Mouse (Mus musculus): ENCODE data around the gene Cngb1. TPM values are rescaled to one million over a fixed set of nuclear protein-coding genes. Genes with fewer than 3 reads are reported as not detected.

Gene Cngb1
- polyA plus RNA-seq, 1 experiment from 2014 or later, result 0.25 TPM

DNA sequence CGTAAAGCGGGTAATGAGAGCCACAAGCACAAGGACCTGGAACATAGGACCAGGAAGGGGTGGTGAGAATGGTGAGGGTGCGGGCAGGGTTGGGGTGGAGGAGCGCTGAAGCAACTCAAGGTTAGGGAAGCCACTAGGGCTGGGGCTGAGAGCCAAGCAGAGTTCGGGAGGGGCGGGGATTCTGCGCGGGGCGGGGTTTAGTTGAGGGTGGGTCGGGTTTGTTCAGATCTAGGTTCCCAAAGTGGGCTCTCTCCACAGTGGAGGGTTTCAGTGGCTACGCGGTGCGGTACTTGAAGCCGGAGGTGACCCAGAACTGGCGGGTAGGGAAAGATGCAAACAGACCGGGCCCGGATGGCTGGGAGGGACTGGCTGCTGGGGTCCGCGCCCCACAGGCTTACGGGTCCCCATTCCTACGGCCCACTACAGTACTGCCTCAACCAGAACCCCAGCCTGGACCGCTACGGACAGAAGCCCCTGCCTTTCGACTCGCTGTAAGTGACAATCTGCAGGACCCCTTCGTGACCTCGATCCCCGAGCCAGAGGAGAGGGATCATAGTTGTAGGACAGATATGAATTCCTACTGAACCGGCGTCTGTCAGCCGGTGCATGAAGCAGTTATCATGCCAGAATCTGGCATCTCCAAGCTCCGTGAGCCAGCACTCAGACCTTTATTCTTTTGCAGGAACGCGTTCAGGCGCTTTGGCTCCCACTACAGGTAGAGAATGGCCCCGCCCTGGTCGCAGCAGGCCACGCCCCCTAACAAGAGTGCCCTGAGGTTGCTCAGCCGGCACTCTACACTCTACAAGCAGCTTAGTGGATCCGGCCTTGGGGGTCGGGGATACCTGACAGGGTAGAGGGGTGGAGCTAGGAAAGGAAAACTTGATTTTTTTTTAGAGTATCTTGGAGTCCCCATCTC is 14.1 kb upstream of the Cngb1 start:
- WGBS, result 2% methylated on average over 40 of the region's 41 CpGs
- ATAC-seq (ENCODE audit: borderline replicate concordance, extremely low read depth, low FRiP score, low TSS enrichment), result peak; percentile 80
- H3K36me3 ChIP-seq, result peaks cover 6% of the 10 kb centered on the region; the same call in 1 of the 2 replicates
- peak overlapping the region; percentile 61 for H3K27ac ChIP-seq
- H3K4me2 ChIP-seq, result peak overlapping the region; percentile 98
- H3K4me1 ChIP-seq, result peaks cover 15% of the 10 kb centered on the region
- H3K9me3 ChIP-seq, result no peaks in the 10 kb centered on the region
- peak overlapping the region; percentile 34 for H3K9ac ChIP-seq
- H3K27me3 ChIP-seq, result no peaks in the 10 kb centered on the region
- peak overlapping the region; percentile 47 for H3K4me3 ChIP-seq

DNA sequence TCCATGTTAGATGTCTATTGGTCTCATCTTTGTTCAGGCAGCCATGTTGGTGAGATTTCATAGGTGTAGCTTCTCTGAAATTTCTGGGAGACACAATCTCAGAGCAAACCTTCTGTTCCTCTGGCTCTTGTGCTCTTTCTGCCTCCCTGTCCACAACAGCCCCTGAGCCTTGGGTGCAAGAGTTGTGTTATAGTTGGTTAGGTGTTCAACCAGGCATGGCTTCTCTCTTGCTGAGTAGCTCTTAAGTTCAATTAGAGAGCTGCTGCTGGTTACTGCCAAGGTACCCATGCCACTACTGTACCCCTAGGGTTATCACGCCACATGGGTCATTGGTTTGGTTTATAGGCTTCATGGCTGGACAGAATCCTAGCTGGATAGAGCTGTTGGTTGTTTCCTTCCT is 9.0 kb upstream of the Cngb1 start:
- Histone ChIP-seq H3K9me3 (no peaks in the 10 kb centered on the region), H3K27me3 (no peaks in the 10 kb centered on the region), H3K9ac (no peak overlapping the region), H3K4me2 (no peak overlapping the region), H3K27ac (no peak overlapping the region), H3K4me3 (no peak overlapping the region), H3K36me3 (no peaks in the 10 kb centered on the region), H3K4me1 (peaks cover under 1% of the 10 kb centered on the region; the same call in 1 of the 2 replicates)
- 90% methylated on average over 1 of the region's 1 CpGs for WGBS
- no peak for ATAC-seq (ENCODE audit: borderline replicate concordance, extremely low read depth, low FRiP score, low TSS enrichment)

DNA sequence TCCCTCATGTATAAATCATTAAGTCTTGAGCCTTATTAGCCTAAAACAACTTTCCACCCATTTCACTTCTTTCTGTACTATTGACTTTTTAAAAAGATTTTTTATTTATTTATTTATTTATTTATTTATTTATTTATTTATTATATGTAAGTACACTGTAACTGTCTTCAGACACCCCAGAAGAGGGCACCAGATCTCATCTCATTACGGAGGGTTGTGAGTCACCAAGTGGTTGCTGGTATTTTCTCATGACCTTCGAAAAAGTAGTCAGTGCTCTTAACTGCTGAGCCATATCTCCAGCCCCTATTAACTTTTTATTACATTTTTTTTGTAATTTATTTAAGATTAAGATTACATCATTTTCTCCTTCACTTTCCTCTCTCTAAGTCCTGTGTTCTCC is 8.3 kb upstream of the Cngb1 start:
- Histone ChIP-seq H3K4me3 (no peak overlapping the region), H3K4me1 (no peaks in the 10 kb centered on the region), H3K4me2 (no peak overlapping the region), H3K27me3 (no peaks in the 10 kb centered on the region), H3K27ac (no peak overlapping the region), H3K9me3 (no peaks in the 10 kb centered on the region), H3K36me3 (no peaks in the 10 kb centered on the region), H3K9ac (no peak overlapping the region)
- no peak for ATAC-seq (ENCODE audit: borderline replicate concordance, extremely low read depth, low FRiP score, low TSS enrichment)
- WGBS, result 71% methylated on average over 2 of the region's 2 CpGs

DNA sequence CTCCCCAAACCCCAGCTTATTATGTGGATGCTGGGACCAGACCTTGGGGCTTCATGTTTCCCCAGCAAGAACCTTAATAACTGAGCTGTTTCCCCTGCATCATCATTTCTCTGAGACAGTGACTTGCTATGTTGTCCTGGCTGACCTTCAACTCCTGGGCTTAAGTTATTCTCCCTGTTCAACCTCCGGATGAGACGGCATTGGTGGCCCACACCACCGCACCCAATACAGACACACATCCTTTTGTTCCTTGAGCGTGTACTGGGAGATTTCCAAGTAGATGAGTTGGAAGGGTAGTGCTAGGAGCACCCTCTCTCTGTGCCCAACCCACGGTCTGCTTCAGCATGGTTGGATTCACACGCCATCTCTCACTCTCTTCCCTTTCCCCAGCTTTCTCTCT is 7.5 kb upstream of the Cngb1 start:
- Histone ChIP-seq H3K9ac (no peak overlapping the region), H3K36me3 (no peaks in the 10 kb centered on the region), H3K4me1 (no peaks in the 10 kb centered on the region), H3K4me3 (no peak overlapping the region), H3K4me2 (no peak overlapping the region), H3K27me3 (no peaks in the 10 kb centered on the region), H3K9me3 (no peaks in the 10 kb centered on the region), H3K27ac (no peak overlapping the region)
- 86% methylated on average over 6 of the region's 6 CpGs for WGBS
- no peak for ATAC-seq (ENCODE audit: borderline replicate concordance, extremely low read depth, low FRiP score, low TSS enrichment)

DNA sequence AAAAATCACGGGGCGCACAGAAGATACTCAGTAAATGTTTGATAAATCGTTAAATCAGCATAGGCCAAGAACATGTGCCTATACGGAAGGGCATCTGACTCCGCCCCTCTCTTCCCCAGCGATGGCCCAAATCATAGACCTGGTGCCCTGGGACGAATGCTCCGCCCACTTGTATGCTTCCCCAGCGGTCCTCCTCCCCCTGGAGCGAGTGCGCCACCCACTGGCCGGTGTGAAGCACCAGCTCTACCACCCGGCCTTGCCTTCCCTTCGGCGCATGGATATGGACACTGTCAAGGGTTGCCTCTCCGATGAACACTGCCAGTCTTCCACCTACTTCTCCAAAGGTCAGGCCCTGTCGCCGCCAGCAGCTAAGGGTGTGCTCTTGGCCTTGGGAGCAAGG is 6.5 kb upstream of the Cngb1 start:
- Histone ChIP-seq H3K4me1 (no peaks in the 10 kb centered on the region), H3K9me3 (no peaks in the 10 kb centered on the region), H3K4me3 (no peak overlapping the region), H3K36me3 (no peaks in the 10 kb centered on the region), H3K4me2 (no peak overlapping the region), H3K9ac (no peak overlapping the region), H3K27me3 (no peaks in the 10 kb centered on the region), H3K27ac (no peak overlapping the region)
- 0 out of 2 replicates have a peak, but pooled peaks have one; percentile 23 for ATAC-seq (ENCODE audit: borderline replicate concordance, extremely low read depth, low FRiP score, low TSS enrichment)
- 67% methylated on average over 18 of the region's 18 CpGs for WGBS

DNA sequence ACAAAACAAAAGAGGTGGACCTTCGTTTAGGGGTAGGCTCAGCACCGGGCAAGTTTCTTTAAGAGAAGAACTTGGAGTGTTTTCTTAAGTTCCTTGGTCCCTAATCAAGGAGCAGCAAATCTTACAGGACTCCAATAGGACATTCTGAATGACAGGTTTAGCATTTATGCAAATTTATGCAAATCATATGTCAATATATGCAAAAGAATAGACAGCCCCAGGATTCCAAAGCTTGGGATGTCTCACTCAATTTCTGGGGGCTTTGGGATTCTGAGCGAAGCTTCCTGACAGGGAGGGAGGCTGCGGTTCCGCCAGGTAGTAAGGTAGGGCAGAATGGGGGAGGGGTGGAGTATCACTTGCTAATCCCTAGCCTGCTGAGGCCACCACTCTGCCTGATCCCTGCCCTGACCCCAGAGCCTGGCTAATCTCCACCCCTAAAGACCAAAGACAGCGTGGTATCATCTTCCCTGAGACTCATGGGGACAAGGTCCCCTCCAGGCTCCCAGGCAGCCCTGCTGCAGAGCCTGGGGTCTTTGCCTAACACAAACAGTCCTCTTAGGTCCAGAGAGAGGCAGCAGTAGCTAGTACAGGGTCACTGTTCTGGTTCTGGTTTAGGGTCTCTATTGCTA is 4.1 kb upstream of the Cngb1 start, which contains the start of gene Tepp:
TSS of gene Tepp (plus strand) at position 225 of the 629 bp plus-strand sequence.
- Histone ChIP-seq H3K9me3 (no peaks in the 10 kb centered on the region), H3K36me3 (no peaks in the 10 kb centered on the region), H3K27me3 (no peaks in the 10 kb centered on the region), H3K9ac (no peak within 1 kb of the TSS), H3K27ac (no peak within 1 kb of the TSS), H3K4me3 (no peak within 1 kb of the TSS), H3K4me1 (no peaks in the 10 kb centered on the region), H3K4me2 (no peak within 1 kb of the TSS)
- WGBS, result 31% methylated on average over 6 of the region's 6 CpGs
- no peak for ATAC-seq (ENCODE audit: borderline replicate concordance, extremely low read depth, low FRiP score, low TSS enrichment)

DNA sequence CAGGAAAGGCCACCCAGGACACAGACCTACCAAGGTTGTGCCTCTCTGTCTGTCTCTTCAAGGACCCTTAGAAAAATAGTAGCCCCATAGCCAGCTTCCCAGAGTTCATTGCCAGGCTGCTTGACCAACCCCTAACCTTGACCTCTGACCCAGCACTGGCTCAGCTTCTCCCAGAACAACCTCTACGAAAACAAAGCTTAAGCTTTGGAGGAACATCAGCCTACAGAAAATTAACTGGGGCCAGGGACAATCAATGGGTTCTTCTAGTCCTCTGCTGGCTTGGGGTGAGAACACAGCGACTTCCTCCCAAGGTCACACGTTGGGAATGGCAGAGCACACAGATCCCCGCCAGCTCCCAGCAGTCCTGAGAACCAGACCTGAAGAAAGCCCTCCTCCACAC is 859 bp downstream of the Cngb1 start:
- Histone ChIP-seq H3K4me2 (no peak overlapping the region), H3K36me3 (no peaks in the 10 kb centered on the region), H3K4me3 (no peak overlapping the region), H3K27ac (no peak overlapping the region), H3K4me1 (no peaks in the 10 kb centered on the region), H3K27me3 (no peaks in the 10 kb centered on the region), H3K9me3 (no peaks in the 10 kb centered on the region), H3K9ac (no peak overlapping the region)
- WGBS, result 54% methylated on average over 4 of the region's 4 CpGs
- no peak for ATAC-seq (ENCODE audit: borderline replicate concordance, extremely low read depth, low FRiP score, low TSS enrichment)

DNA sequence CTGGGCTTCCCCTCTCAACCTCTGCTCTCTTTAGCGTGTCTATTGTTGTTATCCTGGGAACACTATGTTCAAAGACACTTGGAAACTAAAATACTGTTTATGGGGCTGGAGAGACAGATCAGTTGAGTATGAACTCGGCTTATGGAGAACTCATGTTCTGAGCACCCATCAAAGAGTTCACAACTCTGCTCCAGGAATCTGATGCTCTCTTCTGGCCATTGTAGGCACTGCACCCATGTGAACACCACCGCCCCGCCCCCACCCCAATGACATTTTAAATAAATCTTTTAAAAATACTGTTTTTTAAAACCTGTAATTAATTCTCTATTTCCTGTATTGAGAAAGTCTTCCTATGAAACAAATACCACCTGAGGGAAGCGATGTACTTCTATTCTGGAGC is 4.0 kb downstream of the Cngb1 start:
- H3K4me1 ChIP-seq, result no peaks in the 10 kb centered on the region
- H3K27ac ChIP-seq, result no peak overlapping the region
- H3K9me3 ChIP-seq, result no peaks in the 10 kb centered on the region
- H3K36me3 ChIP-seq, result no peaks in the 10 kb centered on the region
- no peak overlapping the region for H3K4me2 ChIP-seq
- ATAC-seq (ENCODE audit: borderline replicate concordance, extremely low read depth, low FRiP score, low TSS enrichment), result no peak
- no peaks in the 10 kb centered on the region for H3K27me3 ChIP-seq
- WGBS, result 19% methylated on average over 5 of the region's 5 CpGs
- no peak overlapping the region for H3K4me3 ChIP-seq
- H3K9ac ChIP-seq, result no peak overlapping the region

DNA sequence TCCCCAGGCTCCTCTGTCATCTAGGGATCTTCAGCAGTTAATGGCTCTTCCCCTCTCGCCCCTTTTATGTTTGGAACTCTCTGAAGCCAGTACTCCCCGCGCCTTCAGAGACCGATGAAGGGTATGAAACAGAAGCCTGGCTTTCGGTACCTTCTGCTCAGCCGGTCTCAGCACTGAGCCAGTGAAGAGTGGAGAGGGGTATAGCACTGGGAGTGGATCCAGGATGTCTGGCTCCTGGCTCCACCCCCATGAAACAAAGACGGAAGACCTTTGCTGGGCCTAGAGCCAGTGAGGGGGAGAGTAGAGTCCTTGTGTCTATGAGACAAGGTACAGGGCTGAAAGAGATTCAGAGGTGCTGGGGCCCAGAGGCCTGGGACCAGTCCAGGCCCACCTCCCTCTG is 12.5 kb downstream of the Cngb1 start:
- Histone ChIP-seq H3K4me3 (peak overlapping the region; percentile 12), H3K4me2 (peak overlapping the region; percentile 44), H3K4me1 (peaks cover 13% of the 10 kb centered on the region; the same call in 1 of the 2 replicates), H3K36me3 (no peaks in the 10 kb centered on the region), H3K9me3 (no peaks in the 10 kb centered on the region), H3K27ac (peak overlapping the region; percentile 37; the same call in 1 of the 2 replicates), H3K27me3 (no peaks in the 10 kb centered on the region), H3K9ac (no peak overlapping the region)
- 0 out of 2 replicates have a peak, but pooled peaks have one; percentile 36 for ATAC-seq (ENCODE audit: borderline replicate concordance, extremely low read depth, low FRiP score, low TSS enrichment)
- 40% methylated on average over 7 of the region's 7 CpGs for WGBS

DNA sequence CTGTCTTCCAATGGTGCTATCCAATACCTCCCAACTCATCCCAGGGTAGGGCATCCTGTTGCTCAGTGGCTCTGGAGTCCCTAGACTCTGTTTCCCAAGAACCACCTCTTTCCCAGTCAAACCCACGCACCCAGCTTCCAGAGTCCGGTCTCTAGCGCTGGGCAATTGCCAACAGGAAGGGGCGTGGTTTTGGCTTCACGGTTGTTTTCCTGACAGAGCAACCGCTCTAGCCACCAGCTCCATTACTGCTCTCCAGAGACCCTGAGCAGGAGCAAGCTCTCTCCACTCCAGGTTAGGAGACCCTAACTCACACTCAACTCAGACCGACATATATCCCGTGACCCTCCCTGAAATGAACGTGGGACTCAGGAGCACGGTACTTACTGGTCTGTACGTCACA is 13.2 kb downstream of the Cngb1 start:
- 60% methylated on average over 11 of the region's 11 CpGs for WGBS
- ATAC-seq (ENCODE audit: borderline replicate concordance, extremely low read depth, low FRiP score, low TSS enrichment), result peak; percentile 27; the same call in 1 of the 2 replicates
- Histone ChIP-seq H3K9ac (no peak overlapping the region), H3K4me1 (peaks cover 13% of the 10 kb centered on the region; the same call in 1 of the 2 replicates), H3K27me3 (no peaks in the 10 kb centered on the region), H3K27ac (no peak overlapping the region), H3K4me3 (peak overlapping the region; percentile 12), H3K36me3 (no peaks in the 10 kb centered on the region), H3K9me3 (no peaks in the 10 kb centered on the region), H3K4me2 (peak overlapping the region; percentile 44)

DNA sequence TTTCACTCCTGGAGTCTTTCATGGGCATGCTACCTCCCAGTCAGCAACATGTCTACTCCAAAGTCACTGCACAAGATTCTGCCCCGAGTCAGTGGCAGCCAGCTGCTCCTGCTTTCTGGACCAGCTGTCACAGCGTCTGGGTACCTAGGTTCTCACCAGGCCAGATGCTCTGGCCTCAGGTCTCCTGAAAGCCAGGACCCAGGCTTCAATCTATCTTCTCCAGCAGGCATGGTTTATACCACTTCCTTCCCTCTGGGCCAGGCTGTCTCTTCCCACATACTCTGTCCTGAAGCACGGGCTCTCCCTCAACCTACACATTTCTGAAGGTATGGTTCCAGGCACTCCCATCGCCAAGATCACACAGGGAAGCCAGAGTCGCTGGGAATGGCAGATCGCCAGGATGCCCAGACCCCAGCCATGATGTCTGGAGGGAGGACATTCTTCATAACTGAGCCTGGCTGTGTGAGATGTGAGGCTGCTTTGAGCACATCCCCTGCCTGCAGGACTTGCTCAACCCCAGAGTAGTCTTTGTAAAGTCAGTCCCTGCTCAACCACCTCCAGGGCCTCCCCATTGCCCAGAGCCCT is 17.2 kb downstream of the Cngb1 start:
- H3K27me3 ChIP-seq, result no peaks in the 10 kb centered on the region
- H3K4me3 ChIP-seq, result no peak overlapping the region
- 52% methylated on average over 6 of the region's 6 CpGs for WGBS
- ATAC-seq (ENCODE audit: borderline replicate concordance, extremely low read depth, low FRiP score, low TSS enrichment), result no peak; the same call in 1 of the 2 replicates
- peaks cover 11% of the 10 kb centered on the region; the same call in 1 of the 2 replicates for H3K4me1 ChIP-seq
- H3K9ac ChIP-seq, result no peak overlapping the region
- H3K36me3 ChIP-seq, result no peaks in the 10 kb centered on the region
- H3K9me3 ChIP-seq, result no peaks in the 10 kb centered on the region
- no peak overlapping the region for H3K4me2 ChIP-seq
- no peak overlapping the region for H3K27ac ChIP-seq

DNA sequence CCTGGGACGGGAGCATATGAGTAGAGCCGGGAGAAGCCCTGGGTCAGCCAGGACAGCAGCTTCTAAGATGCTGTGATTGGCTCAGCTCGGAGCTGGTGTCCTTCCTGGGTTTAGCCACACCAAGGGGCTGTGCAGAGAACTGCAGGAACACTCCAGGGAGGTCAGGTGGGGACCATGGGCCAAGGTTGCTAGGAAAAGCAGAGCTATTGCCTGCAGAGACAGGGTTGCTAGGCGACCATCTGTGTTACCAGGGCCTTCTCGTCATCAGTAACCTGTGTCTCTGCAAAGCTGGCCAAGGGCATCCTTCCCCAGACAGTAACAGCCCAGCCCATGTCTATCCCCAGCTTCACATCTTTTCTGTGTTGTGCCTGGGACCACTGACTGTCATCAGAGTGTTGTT is 24.9 kb downstream of the Cngb1 start:
- WGBS, result 49% methylated on average over 5 of the region's 5 CpGs
- Histone ChIP-seq H3K4me1 (no peaks in the 10 kb centered on the region), H3K27ac (no peak overlapping the region), H3K9ac (no peak overlapping the region), H3K27me3 (no peaks in the 10 kb centered on the region), H3K9me3 (no peaks in the 10 kb centered on the region), H3K36me3 (no peaks in the 10 kb centered on the region), H3K4me3 (no peak overlapping the region), H3K4me2 (no peak overlapping the region)
- ATAC-seq (ENCODE audit: borderline replicate concordance, extremely low read depth, low FRiP score, low TSS enrichment), result no peak

Data from lung, embryonic 15.5 days (tissue).